Mouse (Mus musculus) small intestine, adult 2 months (tissue): ENCODE results near the gene Zfp65. TPM values are rescaled to one million over a fixed set of nuclear protein-coding genes. Genes with fewer than 3 reads are reported as not detected.
A peak's percentile ranks its signal among the peaks of the same experiment; 100 is the strongest.

Experiments used
- H3K27ac ChIP-seq: fragments of 200-500 bp; 2 replicates; pipeline ENCODE4 v1.5.1; 2012; ENCODE audit warnings: low read depth, low read length, control low read depth, inconsistent platforms; ENCODE audit not compliant: insufficient read depth
- H3K27me3 ChIP-seq: fragments of 200-500 bp; 2 replicates; pipeline ENCODE4 v1.6.1; 2012; ENCODE audit warnings: mild to moderate bottlenecking, moderate library complexity, low read length, inconsistent platforms; ENCODE audit not compliant: control insufficient read depth, insufficient read depth
- H3K36me3 ChIP-seq: fragments of 200-500 bp; 2 replicates; pipeline ENCODE4 v1.6.1; 2012; ENCODE audit warnings: mild to moderate bottlenecking, low read length, control low read depth, inconsistent platforms; ENCODE audit not compliant: control insufficient read depth, insufficient read depth
- H3K4me1 ChIP-seq: fragments of 200-500 bp; 2 replicates; pipeline ENCODE4 v1.6.1; 2012; ENCODE audit warnings: low read length, inconsistent platforms, mixed read lengths; ENCODE audit not compliant: control insufficient read depth, insufficient read depth, insufficient read length
- H3K4me3 ChIP-seq: fragments of 200-500 bp; 2 replicates; pipeline ENCODE4 v1.5.1; 2012; ENCODE audit warnings: low read depth, mild to moderate bottlenecking, control low read depth, inconsistent platforms, low read length, moderate library complexity
- CTCF ChIP-seq: fragments of 200-500 bp; IDR thresholded peaks from 2 replicates; pipeline ENCODE4 v1.5.1; 2012; ENCODE audit warnings: low read depth, mild to moderate bottlenecking, control low read depth, inconsistent platforms, low read length, moderate library complexity, mixed read lengths; ENCODE audit not compliant: insufficient replicate concordance, insufficient read length; ENCODE audit errors: extremely low read depth
- POLR2A ChIP-seq: fragments of 200-500 bp; IDR thresholded peaks from 2 replicates; pipeline ENCODE4 v1.6.1; 2012; ENCODE audit warnings: low read depth, mild to moderate bottlenecking, control low read depth, inconsistent platforms, low read length, moderate library complexity
- WGBS: fragments of 180-500 bp; shearing (Covaris S2); methylation state at CpG from one replicate; pipeline ENCODE4 v1.1.7; 2018; 5-methylcytosine and 5-hydroxymethylcytosine counted together
- polyA plus RNA-seq: library from polyadenylated mRNA; depleted of rRNA; stranded (reverse); fragments of >200 nt; gene quantifications from 2 replicates; pipeline ENCODE4 v1.2.3, GENCODE M21; 2012; rRNA removed

The Zfp65 gene
- polyA plus RNA-seq: 0.08 and 0.13 TPM in 2 replicates

GRCm38 (mm10) chr13:67728641-67729318, at the start of gene Zfp65:
Gene Zfp65 (minus strand): TSS chr13:67729173.
- TF ChIP-seq CTCF (no peak), POLR2A (no peak)
- H3K27ac ChIP-seq: no peak within 1 kb of the TSS

GRCm38 (mm10) chr13:67763031-67763768, 34.2 kb upstream of the Zfp65 start:
- no peak for TF ChIP-seq POLR2A
- no peak for TF ChIP-seq CTCF
- Histone ChIP-seq H3K36me3 (no peaks in the 10 kb centered on the region), H3K4me3 (no peak overlapping the region), H3K27ac (no peak overlapping the region), H3K4me1 (peaks cover 2% of the 10 kb centered on the region; the same call in 1 of the 2 replicates), H3K27me3 (no peaks in the 10 kb centered on the region)
- WGBS: 72% methylated on average over 2 of the region's 2 CpGs

More at GRCm38 (mm10) chr13:67728641-67729318, at the start of gene Zfp65:
- H3K4me1 ChIP-seq: no peaks in the 10 kb centered on the region
- no peaks in the 10 kb centered on the region for H3K36me3 ChIP-seq
- WGBS: 4% methylated on average over 21 of the region's 21 CpGs
- H3K27me3 ChIP-seq: no peaks in the 10 kb centered on the region
- H3K4me3 ChIP-seq: peak within 1 kb of the TSS; percentile 70

- H3K4me1 ChIP-seq: peaks cover 4% of the 10 kb centered on the region; the same call in 1 of the 2 replicates
- WGBS: 85% methylated on average over 1 of the region's 1 CpGs
- TF ChIP-seq POLR2A (no peak), CTCF (no peak)
- H3K4me3 ChIP-seq: no peak overlapping the region
- no peaks in the 10 kb centered on the region for H3K27me3 ChIP-seq
- H3K36me3 ChIP-seq: no peaks in the 10 kb centered on the region
- H3K27ac ChIP-seq: no peak overlapping the region
Measured at GRCm38 (mm10) chr13:67759966-67760365, 31.0 kb upstream of the Zfp65 start.

- H3K4me3 ChIP-seq: no peak overlapping the region
- no peak for TF ChIP-seq POLR2A
- TF ChIP-seq CTCF: no peak
- 73% methylated on average over 6 of the region's 6 CpGs for WGBS
Measured at GRCm38 (mm10) chr13:67755761-67756160, 26.8 kb upstream of the Zfp65 start.

GRCm38 (mm10) chr13:67754333-67755306, 25.6 kb upstream of the Zfp65 start, which contains the start of gene Zfp85:
Gene Zfp85 (minus strand): TSS chr13:67755228.
- peak within 1 kb of the TSS; percentile 66 for H3K27ac ChIP-seq
- WGBS: 4% methylated on average over 24 of the region's 24 CpGs
- peaks cover 4% of the 10 kb centered on the region; the same call in 1 of the 2 replicates for H3K4me1 ChIP-seq
- peaks cover 5% of the 10 kb centered on the region for H3K36me3 ChIP-seq
- H3K27me3 ChIP-seq: no peaks in the 10 kb centered on the region
- peak within 1 kb of the TSS; percentile 70 for H3K4me3 ChIP-seq
- no peak for TF ChIP-seq CTCF

More at GRCm38 (mm10) chr13:67755761-67756160, 26.8 kb upstream of the Zfp65 start:
- no peaks in the 10 kb centered on the region for H3K27me3 ChIP-seq
- H3K27ac ChIP-seq: no peak overlapping the region
- H3K36me3 ChIP-seq: peaks cover 5% of the 10 kb centered on the region
- H3K4me1 ChIP-seq: peaks cover 4% of the 10 kb centered on the region; the same call in 1 of the 2 replicates

GRCm38 (mm10) chr13:67743896-67744295, 14.9 kb upstream of the Zfp65 start:
- no peak overlapping the region for H3K4me3 ChIP-seq
- no peak overlapping the region for H3K27ac ChIP-seq
- no peaks in the 10 kb centered on the region for H3K27me3 ChIP-seq
- H3K36me3 ChIP-seq: peaks cover 3% of the 10 kb centered on the region; the same call in 1 of the 2 replicates
- H3K4me1 ChIP-seq: no peaks in the 10 kb centered on the region
- 90% methylated on average over 9 of the region's 9 CpGs for WGBS
- no peak for TF ChIP-seq POLR2A
- no peak for TF ChIP-seq CTCF
